Mouse (Mus musculus) urinary bladder, postnatal 25 days (tissue): Measurements from ENCODE around the gene Vegfd.
A peak's percentile ranks its signal among the peaks of the same experiment; 100 is the strongest.

ENCODE experiments used
- DNase-seq: peaks from one replicate; pipeline ENCODE4 v3.0.0; 2022; ENCODE audit warnings: low spot score

The Vegfd gene

DNA sequence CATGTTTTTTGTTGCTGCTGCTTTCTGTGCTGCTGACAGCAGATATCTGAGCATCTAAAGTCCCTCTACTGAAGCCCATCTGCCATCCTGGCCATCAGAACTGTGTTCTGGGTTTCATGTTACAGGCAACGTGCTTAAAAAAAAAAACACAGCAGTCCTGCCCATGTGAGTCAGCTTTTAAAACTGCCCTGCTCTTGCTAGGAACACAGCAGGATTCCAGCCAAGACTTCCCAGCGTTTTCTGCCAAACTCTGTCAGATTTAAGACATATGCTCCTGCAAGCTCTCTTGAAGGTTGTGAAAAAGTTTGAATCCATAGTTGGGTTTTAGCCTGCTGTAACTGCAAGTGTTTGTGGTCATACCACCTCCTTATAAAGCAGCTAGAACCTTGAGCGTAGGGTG, at the start of gene Vegfd:
Gene Vegfd, plus strand, starts transcription at position 298 of the 400 bp plus-strand sequence.
- DNase-seq, result peak; percentile 7

DNA sequence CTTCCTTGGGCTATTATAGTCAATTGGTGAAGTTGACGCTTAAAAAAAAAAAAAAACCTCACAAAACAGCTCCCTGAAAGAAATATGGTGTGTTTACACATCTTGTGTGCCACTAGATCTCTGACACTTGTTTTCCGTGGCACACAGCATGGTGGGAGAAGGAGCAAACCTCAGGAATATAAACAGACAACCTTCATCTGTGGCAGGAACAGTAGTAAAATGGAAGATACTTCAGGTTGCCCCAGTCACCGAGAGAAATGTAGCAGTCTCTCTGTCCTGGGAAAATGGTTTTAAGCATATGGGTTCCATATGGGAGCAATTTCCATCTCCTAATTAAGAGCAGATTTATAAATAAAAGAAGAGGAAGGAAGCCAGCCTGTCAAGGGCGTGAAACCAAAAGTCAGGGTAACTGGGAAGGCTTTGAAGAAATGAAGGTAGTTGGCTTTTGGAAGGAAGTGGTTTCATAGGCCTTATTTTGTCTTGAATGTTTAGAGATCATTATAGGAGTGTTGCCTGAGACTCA, 49.7 kb upstream of the Vegfd start:
- DNase-seq, result no peak

DNA sequence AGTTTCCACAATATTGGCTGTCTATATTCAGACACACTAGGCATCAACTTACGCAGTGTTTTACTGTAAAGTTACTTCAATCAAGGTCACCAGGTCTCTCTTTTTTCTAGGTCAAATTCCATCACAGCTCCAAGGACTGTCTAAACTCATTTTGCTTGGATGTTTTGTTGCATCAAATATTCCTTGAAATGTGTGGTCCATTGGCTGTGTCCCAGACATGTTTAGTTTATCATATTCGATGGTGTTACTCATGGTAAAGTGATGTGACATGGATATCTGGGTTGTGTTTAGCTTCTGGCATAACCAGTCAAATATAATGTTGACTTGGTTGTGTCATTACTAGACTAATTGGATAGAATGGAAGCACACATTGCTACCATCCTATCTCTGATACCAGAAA, 42.8 kb upstream of the Vegfd start:
- no peak for DNase-seq

DNA sequence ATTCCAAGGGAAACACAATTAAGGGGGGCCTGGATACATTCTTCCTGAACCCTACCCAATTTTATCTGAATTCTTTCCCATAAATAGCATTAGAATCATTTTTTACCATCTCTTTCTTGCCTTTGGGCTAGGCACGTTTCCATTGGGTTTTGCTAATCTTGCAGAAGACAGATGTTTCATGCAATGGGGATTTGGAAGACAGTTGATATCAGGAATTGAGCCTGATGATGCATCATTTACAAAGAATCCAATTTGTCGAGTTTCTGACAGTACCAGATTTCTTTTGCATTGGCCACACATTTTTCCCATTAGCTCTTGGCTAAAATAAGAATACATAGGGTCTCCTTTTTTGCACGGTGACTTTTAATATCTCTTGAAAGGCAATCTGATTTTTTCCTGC, 42.4 kb upstream of the Vegfd start:
- no peak for DNase-seq

DNA sequence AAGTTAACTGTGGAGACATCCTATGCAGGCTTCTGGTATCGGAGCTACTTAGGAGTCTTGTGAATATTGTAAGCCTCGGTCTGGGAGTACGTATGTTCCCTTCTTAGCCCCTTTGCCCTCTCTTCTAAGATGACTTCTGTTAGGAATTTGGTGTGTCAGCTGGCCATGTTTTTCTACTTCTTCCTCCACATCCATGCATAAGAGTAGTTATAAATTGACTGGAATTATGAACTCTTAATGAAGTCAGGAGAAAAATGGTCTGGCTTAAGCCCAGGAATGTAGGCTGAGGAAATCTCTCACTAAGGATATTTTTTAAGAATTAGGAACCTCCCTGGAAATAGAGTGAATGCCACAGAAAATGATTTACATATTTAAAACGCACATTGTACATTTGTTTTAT, 34.6 kb upstream of the Vegfd start:
- DNase-seq, result no peak

DNA sequence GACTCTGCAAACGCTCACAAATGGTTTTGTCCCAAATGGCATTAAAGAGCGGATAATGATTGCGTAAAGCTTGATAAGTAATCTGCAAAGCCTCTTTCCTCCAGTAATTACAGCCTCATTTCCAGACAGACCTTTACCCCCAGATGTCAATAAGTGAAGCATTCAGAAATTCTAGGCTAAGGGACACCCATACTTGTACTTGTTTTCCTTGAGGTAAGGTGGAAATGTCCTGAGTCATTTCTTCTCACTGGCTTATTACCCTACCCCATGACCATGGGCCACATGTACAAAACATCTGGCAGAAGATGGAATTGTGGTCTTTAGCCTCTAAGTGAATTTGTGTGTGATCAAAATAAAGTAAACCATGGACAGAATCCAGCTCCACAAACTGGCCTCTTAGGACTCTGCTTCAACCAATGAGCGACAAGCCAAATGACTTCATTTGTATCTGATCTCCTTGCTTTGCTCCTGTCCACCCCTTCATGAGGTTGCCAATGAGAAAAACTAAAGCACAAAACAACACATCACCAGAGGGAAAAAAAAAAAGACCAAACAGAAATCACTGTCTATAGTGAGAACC, 27.7 kb upstream of the Vegfd start:
- no peak for DNase-seq

DNA sequence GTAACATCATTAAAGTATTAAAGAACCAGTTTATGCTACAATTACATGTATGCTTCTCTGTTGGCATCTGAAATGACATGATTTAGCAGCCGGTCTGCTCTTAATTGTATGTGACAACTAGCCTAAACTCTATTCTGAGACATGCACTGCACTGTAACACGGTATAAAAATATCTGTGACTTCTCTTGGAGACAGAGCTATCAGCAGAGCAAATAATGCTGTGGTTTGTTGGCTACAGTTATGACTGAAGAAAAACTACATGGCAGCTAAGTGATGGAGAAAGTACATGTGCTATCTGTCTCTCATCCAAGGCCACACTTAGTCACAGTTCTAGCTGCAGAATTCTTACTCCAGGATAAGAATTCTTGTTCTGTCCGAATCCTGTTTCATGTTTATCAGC, 24.2 kb upstream of the Vegfd start:
- no peak for DNase-seq

DNA sequence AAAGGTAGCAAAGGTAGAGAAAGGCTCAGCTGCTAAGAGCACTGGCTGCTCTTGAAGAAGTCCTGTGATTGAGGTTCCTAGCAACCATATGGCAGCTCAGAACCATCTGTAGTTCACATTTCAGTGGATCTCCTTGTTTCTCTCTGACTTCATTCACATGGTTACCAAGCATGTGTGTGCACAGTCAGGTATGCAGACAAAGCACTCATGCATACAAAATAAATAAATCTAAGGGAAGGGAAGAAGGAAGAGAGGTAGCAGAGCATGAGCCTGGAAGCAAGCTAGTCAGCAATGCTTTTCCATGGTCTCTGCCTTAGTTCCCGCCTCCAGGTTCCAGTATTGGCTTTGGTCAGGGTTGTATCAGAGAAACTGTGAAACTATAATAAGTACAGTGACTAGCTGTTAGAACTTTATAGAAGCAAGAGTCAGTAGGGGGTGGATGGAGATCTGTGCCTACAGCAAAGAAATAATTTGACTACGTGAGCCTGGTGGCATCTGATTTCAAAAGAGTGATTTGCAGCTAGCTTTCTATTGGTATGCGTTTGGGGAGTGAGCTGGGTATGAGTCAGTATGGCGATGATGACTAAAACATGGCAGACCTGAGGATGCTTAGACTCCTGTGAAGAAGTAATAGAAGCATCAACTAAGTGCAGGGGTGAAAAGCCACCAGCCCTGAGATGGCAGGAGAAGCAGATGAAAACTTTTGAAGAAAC, 7.9 kb upstream of the Vegfd start:
- DNase-seq, result no peak

DNA sequence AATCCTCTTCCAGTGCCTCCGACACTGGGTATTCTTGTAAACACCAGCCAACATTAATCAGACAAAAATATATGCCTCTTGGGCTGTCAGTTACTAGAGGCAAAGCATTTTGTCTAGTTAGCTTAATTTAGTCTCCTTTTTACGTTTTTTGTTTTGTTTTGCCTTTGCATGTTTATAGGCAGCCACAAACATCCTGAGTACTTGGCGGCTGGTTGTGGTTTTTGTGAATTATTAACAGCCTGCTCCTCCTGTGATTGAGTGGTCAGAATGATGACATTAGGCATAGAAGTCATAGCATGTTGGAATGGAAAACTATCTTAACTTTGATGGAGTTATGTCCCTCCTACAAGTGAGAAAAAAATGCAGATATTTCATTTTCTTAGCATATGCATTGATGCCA, 2.6 kb upstream of the Vegfd start:
- DNase-seq, result no peak

DNA sequence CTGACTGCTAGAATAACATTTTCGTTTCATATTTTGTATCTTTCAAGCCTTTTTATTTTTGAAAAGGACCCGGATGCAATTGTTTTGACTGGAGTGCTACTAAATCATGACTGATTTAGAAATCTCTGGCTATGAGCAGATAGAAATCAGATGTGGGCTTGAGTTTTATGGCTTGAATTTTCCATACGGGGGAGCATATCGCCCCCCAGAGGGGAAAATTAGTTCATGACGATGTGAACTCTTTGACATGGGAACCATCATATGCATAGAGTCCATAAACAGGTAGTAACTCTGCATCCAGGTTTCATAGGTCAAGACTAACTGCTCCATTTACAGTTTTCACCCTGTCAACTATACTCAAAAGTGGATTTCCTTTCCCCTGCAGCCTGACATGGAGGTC, 1.4 kb downstream of the Vegfd start:
- DNase-seq, result no peak

DNA sequence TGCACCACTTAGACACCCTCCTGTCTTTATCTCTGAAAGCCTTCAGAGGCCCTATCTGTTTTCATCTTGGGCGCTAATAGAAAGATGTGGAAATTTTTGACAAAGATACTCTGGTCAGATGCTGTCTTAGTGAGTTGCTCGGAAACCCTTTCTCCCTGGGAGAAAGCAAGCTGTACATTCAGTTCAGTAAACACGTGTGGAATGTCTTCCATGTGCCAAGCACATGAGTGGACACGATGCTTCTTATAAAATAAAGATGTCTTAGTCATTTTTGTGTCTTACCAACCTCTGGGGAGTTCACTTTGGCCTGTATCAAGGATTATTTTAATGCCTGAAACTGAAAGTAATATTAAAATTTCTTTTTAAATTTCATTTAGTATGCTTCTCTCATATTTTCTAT, 6.5 kb downstream of the Vegfd start:
- DNase-seq, result no peak

DNA sequence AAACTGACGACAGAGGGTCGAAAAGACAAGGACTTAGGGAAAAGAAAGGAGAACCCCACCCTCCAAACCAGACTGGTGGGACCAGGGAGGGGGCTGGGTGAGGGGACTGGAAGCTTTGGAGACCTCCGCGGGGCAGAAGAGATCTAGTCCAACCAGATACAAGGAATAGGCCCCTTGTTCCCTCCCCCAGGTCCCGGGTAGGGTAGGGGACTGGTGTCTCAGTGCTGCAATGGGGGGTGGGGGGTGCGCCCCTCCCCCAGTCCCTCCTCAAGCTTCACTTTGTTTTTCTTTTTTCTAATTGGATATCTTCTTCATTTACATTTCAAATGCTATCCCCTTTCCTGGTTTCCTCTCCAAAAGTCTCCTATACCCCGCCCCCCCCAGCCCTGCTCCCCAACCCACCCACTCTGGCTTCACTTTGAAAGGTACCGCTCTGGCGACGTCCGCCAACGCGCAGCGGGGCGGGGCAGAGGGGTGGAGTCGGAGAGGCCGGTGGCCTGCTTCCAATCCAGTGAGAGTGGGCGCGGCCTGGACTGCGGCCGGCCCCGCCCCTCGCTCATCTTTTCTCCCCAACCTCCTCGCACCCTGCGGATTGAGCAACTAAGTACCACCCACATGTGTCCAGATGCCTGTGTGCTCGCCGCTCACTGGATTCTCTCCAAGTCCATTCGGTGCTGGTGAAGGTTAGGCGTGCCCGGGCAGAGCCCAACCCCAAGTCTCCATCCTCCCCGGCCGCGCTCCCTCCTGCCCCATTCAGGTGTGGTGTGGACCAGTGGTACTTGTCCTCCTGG, 8.6 kb downstream of the Vegfd start:
- DNase-seq, result peak; percentile 73

DNA sequence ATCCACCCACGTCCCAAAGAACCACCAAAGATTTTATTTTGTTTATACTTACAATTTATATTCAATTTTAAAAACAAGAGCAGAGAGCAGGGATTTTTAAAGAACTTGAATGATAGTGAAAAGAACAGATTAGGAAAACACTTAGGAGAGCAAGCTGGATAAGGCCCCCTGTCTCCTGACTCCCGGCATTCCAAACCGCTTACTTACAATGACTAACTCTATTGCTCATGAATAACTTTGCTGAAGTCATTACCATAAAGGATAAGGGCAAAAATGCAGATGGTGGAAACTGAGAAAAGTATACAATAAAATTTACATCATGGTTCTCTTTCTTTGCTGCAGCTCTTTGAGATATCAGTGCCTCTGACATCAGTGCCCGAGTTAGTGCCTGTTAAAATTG, 20.9 kb downstream of the Vegfd start:
- DNase-seq, result no peak

DNA sequence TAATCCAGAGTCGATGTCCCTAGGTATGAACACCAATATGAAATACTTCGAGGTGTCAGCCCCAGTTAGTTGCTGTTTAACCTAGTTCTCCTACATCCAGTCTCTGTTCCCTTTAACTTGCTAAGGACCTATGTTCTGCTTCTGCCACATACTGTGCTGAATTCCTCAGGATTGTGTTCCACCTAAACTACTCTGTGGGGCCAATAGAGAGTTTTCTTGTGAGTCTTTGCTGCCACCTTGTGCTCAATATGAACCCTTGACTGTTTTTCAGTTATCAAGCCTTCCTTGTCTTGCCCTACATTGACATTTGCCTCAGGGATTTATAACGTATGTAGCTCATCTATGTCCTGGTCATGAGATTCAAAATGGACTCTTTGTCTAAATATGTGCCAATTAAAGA, 25.3 kb downstream of the Vegfd start:
- DNase-seq, result no peak

DNA sequence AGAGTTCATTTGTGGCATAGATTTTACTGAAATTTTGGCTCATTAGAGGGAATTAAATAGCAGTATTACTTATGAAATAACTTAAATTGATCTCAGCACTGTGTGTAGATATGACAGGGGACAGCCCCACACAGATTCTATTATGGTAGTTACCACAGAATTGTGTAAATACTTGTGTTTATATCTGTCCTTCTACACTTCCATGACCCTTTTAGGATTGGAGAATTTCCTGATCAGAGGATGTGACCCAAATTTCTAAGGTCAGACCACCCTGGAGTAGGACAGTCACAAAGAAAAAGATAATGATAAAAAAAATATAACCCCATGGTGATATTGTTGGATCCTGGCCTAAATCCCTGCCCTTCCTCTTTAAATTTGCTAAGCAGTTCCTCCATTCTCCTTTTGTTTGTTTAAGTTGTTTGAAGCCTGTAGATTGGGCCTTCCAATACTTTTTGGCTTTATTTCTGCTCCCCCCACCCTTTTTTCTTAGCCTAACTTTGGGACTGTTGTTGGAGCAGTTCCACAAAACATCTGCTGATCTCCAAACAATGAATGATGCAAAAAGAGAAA, 32.0 kb downstream of the Vegfd start:
- DNase-seq, result no peak

DNA sequence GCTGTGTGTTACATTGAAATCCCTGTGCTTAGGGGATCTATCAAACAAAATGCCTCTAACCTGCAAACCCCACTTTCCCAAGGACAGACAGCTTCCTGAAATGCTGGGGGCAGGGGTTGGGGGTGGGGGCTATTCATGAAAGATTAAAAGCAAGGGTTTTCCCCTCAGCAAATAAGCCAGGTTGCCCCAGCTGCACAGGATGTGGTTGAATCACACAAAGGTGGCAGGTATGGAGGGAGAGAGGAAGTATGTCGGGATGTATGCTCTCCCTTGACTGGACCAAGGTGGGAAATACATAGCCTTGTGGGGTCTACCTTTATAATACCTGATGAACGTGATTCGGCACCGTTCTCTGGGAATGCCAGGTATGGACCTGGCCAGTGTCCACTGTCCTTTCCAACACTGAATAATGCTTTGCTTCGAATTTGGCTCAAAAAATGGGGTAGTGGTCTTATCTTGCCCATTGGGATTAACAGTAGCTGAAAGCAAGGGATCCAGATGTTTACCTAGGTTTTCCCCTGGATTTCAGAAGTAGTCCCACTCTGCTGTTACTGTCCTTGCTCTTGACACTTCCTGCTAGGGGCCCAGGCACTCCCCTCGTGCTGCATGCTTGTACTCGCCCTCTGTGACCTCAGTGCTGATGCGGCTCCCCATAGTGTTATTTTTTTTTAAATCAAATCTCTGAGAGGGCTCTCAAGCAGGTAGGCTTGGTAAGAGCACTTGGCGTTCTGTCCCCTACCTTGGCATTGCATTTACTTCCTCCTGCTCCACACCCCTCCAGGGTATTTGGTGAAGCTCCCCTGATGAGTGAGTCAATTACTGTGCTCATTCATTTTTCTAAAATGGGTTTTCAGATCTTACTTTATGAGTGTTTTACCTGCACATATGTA, 33.2 kb downstream of the Vegfd start:
- DNase-seq, result no peak

DNA sequence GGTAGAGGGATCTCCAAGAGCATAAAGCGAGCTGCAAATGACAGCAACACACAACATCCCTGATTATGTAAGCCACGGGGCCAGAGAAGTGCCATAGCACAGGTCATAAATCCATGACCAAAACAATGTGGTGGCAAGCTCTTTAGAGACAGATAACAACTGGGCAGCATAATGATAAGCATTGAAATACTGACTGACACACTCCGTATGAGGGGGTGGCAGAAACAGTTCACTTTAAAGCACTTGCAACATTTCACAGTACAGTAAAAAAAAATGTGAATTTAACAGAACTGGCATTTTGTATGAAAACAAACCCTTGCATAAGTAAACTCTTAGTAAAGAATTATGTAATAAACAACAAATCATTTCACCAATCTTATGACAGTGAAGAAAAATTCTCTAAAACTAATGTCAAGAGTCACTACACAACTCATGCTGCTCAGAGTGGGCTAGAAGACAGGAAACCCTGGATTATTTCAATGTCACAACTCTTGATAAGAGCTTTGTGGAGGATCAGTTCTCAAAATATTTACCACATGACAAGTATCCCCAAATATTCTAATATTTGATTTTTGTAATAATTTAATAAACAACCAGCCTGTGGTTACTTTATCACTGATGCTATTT, 35.2 kb downstream of the Vegfd start:
- DNase-seq, result no peak

DNA sequence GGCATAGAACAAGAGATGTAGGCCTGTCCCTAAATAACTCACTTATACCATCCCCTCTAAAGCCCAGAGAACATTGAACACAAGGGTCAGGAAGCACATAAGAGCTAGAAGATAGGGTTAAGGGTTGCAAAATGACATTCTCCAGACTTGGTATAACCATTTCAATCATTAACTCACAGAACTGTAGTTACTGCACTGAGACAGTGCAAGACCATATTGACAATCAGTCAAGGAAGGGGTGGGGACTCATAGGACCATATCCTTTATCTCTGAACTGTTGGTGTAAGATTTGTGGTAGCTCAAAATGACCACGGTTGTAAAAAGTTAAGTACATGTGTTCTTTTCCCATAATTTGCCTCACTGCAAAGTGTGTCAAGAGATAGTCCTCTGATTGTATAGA, 37.4 kb downstream of the Vegfd start:
- DNase-seq, result no peak

DNA sequence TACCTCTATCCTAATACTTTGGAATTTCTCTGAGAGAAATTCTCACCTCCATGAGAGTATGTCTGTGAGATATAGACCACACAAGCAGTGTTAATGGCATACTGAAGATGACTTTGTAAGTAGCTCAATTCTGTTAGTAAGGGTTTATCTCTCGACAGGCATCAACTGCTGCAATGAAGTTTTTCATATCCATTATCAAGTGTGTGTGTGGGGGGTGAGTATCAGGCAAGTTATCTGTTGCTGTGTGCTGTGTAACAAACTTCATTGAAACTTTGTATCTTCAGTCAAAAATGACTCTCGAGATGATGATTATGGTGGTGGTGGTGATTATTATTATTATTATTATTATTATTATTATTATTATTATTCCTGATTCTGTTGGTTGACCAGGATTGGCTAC, 43.6 kb downstream of the Vegfd start:
- no peak for DNase-seq

DNA sequence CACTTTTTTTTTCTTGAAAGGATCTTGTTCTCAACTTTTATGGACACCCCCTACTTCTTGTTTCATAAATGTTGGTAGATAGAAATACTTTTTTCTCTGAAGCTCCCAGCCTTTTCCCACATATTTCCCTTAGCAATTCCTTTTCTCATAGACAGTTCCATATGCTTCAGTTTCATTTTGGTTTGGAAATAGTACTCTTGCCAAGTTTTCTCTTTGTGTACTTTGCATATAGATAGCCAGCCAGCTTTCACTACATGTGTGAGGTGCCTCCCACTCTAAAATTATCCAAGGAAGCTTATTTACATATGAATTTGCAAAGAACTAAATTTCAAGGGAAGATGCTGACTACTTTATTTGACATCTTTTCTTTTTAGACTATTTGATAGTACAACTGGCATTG, 44.8 kb downstream of the Vegfd start:
- no peak for DNase-seq

DNA sequence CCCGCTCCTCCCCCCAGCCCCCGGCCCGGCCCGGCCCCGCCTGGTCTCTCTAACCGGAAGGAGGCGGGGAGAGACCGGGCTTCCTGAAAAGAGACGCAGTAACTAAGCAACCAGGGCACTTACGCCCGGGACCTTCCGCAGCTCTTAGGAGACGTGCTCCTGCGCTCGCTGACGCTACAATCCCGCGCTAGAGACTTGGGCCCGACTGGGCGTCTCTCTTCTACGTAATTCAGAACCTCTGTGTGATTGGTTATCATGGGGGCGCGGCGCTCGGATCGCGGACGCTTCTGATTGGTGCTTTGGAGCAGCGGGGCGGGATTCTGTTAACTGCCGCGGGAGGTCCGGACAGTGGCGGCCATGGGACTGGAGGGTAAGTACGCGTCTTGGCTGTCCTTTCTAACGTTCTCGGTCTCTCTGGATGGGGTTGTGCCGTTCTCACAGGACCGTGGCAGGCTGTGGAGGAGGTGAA, 46.3 kb downstream of the Vegfd start, which contains the start of gene Piga:
Gene Piga, plus strand, starts transcription at position 317 of the 469 bp plus-strand sequence.
- peak; percentile 62 for DNase-seq
